Mouse (Mus musculus) testis, adult 2 months (tissue): ENCODE data around the gene Pxk.

Experiments
- CTCF ChIP-seq: fragments of 200-500 bp; IDR thresholded peaks from 2 replicates; pipeline ENCODE4 v1.5.1; 2012; ENCODE audit warnings: low read depth, mild to moderate bottlenecking, inconsistent platforms, low read length, moderate library complexity; ENCODE audit not compliant: control insufficient read depth, insufficient read depth, insufficient replicate concordance
- POLR2A ChIP-seq: fragments of 200-500 bp; IDR thresholded peaks from 2 replicates; pipeline ENCODE4 v1.6.1; 2012; ENCODE audit warnings: low read depth, mild to moderate bottlenecking, inconsistent platforms, low read length, moderate library complexity; ENCODE audit not compliant: control insufficient read depth

- TF ChIP-seq POLR2A (no peak), CTCF (no peak)
Measured at GRCm38 (mm10) chr14:8159141-8159540, 61.1 kb downstream of the Pxk start.
